Mouse (Mus musculus): Measurements from ENCODE around the gene Prkcb. TPM values are rescaled to one million over a fixed set of nuclear protein-coding genes. Genes with fewer than 3 reads are reported as not detected.

Prkcb gene
- polyA plus RNA-seq, 1 experiment, result 74.2 TPM

- no peak for DNase-seq (ENCODE audit: low read depth)
- no peak for TF ChIP-seq POLR2A (IDR thresholded peaks at IDR 0.05; ENCODE audit: borderline replicate concordance, extremely low read depth, insufficient read depth, insufficient read length, poor library complexity, severe bottlenecking)
- peak; percentile 40; the same call in 1 of the 2 replicates for TF ChIP-seq CTCF (IDR thresholded peaks at IDR 0.05; ENCODE audit: borderline replicate concordance, extremely low read depth, insufficient read depth, insufficient read length)
These were observed 102.8 kb downstream of the Prkcb start for GRCm38 (mm10) chr7:122391382-122391781.

DNA sequence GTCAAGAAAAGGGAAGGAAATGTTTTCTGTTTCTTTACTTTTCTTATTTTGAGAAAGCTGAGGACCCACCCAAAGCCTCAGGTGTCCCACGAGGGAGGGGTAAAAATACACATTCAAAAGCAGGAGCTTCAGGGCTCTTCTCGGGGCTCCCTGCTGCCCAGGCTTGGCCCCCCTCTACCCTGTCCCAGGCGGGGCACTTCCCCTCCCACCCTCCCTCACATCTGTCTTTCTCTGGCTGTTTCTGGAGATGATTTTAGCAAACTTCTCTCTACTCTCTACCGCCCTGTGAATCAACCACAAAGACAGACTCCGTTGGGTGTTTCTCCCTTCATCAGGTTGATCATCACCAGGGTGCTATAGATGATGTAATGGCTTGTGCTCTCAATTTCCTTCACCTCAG, 105.4 kb downstream of the Prkcb start:
- DNase-seq (ENCODE audit: low read depth), result no peak
- no peak for TF ChIP-seq POLR2A (IDR thresholded peaks at IDR 0.05; ENCODE audit: borderline replicate concordance, extremely low read depth, insufficient read depth, insufficient read length, poor library complexity, severe bottlenecking)

DNA sequence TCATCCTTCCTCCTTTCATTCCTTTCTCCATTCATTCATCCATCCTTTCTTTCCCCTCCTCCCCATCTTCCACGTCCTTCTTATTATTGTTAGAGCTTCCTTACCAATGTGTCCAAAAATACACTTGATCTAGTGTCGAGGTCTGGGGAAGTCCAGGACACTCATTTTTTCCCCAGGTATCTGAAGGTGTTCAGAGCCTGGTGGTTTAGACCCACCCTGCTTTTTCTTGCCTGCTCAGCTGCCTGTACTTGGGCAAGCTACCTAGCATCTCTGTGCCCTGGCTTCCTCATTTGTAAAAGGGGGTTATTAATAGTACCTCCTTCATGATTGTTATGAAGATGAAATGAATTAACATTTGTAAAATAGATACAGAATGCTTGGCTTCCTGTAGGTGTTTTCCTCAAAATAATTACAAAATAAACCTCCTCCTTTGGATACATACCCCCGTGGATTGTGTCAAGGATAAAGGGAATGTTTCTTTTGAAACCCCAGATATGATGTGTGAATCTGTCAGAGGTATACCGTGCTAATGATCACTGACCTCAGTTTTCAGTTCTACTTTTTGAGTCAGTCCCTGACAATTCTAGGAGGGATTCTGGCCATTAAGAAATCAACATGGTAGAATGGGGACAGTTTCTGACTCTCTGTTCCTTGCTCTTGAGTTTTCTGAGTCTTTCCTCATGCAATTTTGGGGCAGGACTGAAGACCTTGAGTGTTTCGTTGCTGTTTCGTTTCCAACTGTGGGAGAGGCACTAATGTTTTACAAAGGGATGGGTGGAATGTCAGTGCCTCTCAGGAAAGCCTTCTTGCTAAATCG, 106.8 kb downstream of the Prkcb start:
- no peak for DNase-seq (ENCODE audit: low read depth)

GRCm38 (mm10) chr7:122395976-122396315, 107.4 kb downstream of the Prkcb start:
- DNase-seq (ENCODE audit: low read depth), result peak; percentile 36
- TF ChIP-seq CTCF (IDR thresholded peaks at IDR 0.05; ENCODE audit: borderline replicate concordance, extremely low read depth, insufficient read depth, insufficient read length), result no peak

More for the DNA sequence above, 106.8 kb downstream of the Prkcb start:
- TF ChIP-seq CTCF (IDR thresholded peaks at IDR 0.05; ENCODE audit: borderline replicate concordance, extremely low read depth, insufficient read depth, insufficient read length) (no peak), POLR2A (IDR thresholded peaks at IDR 0.05; ENCODE audit: borderline replicate concordance, extremely low read depth, insufficient read depth, insufficient read length, poor library complexity, severe bottlenecking) (no peak)

- DNase-seq (ENCODE audit: low read depth), result no peak
- TF ChIP-seq POLR2A (IDR thresholded peaks at IDR 0.05; ENCODE audit: borderline replicate concordance, extremely low read depth, insufficient read depth, insufficient read length, poor library complexity, severe bottlenecking) (no peak), CTCF (IDR thresholded peaks at IDR 0.05; ENCODE audit: borderline replicate concordance, extremely low read depth, insufficient read depth, insufficient read length) (no peak)
These were observed 109.1 kb downstream of the Prkcb start for GRCm38 (mm10) chr7:122397699-122398098.

DNA sequence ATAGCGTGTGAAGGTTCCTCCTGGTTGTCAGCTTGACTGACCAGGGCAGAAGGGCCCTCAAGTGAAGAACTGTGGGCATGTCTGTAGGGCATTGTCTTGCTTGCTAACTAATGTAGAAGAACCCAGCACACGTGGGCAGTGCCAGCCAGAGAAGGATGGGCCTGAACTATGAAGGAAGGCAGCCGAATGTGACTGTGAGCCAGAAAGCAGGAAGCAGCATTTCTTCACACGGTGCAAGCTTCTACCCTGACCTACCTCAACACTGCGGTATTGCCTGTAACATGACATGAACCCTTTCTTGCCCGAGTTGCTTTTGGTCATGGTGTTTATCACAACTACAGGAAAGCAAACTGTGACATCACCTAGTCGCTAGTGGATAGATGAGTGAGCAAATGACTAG, 113.5 kb downstream of the Prkcb start:
- DNase-seq (ENCODE audit: low read depth), result no peak
- TF ChIP-seq POLR2A (IDR thresholded peaks at IDR 0.05; ENCODE audit: borderline replicate concordance, extremely low read depth, insufficient read depth, insufficient read length, poor library complexity, severe bottlenecking) (no peak), CTCF (IDR thresholded peaks at IDR 0.05; ENCODE audit: borderline replicate concordance, extremely low read depth, insufficient read depth, insufficient read length) (no peak)

DNA sequence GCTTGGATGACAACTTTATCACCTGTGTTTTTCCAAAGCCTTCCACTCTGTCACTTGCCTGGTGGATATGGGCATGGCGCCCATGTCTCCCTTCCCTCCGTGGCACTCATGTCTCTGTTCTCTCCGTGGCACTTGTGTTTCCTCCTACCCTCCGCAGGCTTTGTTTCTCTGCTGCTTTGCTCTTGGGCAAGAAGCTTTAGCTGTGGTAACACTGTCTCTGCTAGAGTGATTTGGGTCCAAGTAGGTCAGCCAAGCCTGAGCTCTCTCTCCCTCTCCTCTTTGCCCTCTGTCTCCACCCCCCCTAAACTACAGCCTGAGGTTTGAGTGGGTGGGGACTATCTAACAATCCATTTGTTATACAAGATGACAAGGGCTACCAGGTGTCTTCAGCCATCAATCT, 114.8 kb downstream of the Prkcb start:
- TF ChIP-seq POLR2A (IDR thresholded peaks at IDR 0.05; ENCODE audit: borderline replicate concordance, extremely low read depth, insufficient read depth, insufficient read length, poor library complexity, severe bottlenecking), result no peak
- no peak for TF ChIP-seq CTCF (IDR thresholded peaks at IDR 0.05; ENCODE audit: borderline replicate concordance, extremely low read depth, insufficient read depth, insufficient read length)
- no peak for DNase-seq (ENCODE audit: low read depth)

DNA sequence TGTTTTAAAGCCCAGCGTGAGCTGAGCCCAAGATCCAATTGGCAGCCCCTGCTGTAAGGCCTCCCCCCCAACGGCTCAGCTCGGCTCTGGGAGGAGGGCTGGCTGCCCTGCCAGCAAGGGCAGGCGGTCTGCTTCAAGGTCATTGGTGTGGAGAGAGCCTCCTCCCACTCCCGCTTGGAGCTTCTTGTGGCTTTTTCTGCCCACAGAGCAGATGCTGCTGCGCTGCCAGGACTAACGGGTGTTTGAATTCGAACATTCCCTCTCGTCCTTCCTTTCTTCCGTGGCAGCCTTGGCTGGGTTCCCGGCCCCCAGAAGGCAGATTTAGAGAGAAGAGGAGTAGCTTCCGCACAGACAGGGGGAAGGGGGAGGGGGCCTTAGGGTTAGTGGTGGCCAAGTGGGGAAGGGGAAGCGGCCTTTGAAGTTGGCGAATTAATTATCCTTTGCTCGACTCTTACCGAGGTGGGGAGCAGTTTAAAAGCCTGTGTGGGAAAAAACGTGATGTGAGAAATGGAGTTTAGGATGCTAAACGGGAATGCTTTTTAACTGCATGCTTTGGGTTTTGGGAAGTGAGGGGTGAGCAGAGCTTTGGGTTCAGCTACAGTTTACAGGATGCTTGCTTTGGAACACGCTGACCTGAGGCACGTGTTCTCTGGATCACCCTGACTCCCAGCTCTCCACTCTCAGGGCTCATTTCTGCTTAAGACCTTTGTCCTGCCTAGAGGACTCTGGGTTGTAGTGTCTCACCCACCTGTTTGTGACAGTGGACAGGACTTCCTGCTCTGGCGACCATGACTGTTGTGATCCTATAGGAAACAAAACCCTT, 116.2 kb downstream of the Prkcb start:
- no peak for TF ChIP-seq POLR2A (IDR thresholded peaks at IDR 0.05; ENCODE audit: borderline replicate concordance, extremely low read depth, insufficient read depth, insufficient read length, poor library complexity, severe bottlenecking)
- no peak for TF ChIP-seq CTCF (IDR thresholded peaks at IDR 0.05; ENCODE audit: borderline replicate concordance, extremely low read depth, insufficient read depth, insufficient read length)

GRCm38 (mm10) chr7:122406625-122407024, 118.1 kb downstream of the Prkcb start:
- peak; percentile 81 for DNase-seq (ENCODE audit: low read depth)
- no peak for TF ChIP-seq POLR2A (IDR thresholded peaks at IDR 0.05; ENCODE audit: borderline replicate concordance, extremely low read depth, insufficient read depth, insufficient read length, poor library complexity, severe bottlenecking)
- TF ChIP-seq CTCF (IDR thresholded peaks at IDR 0.05; ENCODE audit: borderline replicate concordance, extremely low read depth, insufficient read depth, insufficient read length), result no peak

More for the DNA sequence above, 116.2 kb downstream of the Prkcb start:
- peak; percentile 96 for DNase-seq (ENCODE audit: low read depth)

DNA sequence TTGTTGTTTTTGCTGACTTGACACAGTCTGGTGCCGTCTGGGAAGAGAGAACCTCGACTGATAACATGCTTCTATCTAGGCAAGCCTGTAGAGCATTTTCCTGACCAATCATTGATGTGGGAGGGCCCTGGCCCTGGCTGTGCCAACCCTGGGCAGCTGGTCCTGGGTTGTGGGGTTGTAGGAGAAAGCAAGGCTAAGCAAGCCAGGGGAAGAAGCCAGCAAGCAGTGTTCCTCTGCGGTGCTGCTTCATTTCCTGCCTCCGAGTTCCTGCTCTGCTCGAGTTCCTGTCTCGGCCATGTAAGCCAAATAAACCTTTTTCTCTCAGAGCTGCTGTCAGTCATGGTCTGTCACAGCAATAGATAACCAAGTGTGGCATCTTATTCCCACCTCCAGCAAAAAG, 121.4 kb downstream of the Prkcb start:
- no peak for DNase-seq (ENCODE audit: low read depth)
- no peak for TF ChIP-seq POLR2A (IDR thresholded peaks at IDR 0.05; ENCODE audit: borderline replicate concordance, extremely low read depth, insufficient read depth, insufficient read length, poor library complexity, severe bottlenecking)
- TF ChIP-seq CTCF (IDR thresholded peaks at IDR 0.05; ENCODE audit: borderline replicate concordance, extremely low read depth, insufficient read depth, insufficient read length), result no peak

- TF ChIP-seq CTCF (IDR thresholded peaks at IDR 0.05; ENCODE audit: borderline replicate concordance, extremely low read depth, insufficient read depth, insufficient read length) (no peak), POLR2A (IDR thresholded peaks at IDR 0.05; ENCODE audit: borderline replicate concordance, extremely low read depth, insufficient read depth, insufficient read length, poor library complexity, severe bottlenecking) (no peak)
These were observed 122.3 kb downstream of the Prkcb start for GRCm38 (mm10) chr7:122410873-122411272.

DNA sequence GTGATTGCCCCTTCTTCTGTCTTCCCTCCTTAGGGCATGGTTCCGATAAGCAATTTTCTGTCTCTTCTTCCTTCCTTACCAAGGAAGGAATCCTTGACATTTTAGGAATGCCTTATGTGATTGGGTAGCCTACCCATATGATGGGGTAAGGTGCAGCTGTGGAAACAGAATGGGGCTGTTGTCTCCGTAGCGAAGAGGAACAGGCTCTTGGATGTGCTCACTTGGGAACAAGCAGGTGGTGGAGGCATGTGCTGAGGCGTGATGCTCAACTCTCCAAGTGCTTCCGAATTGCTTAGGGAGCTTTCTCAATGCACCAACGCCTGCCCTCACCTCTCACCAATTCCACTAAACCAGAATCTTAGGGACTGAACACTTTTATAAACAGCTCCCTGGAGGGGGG, 124.7 kb downstream of the Prkcb start:
- DNase-seq (ENCODE audit: low read depth), result no peak
- TF ChIP-seq CTCF (IDR thresholded peaks at IDR 0.05; ENCODE audit: borderline replicate concordance, extremely low read depth, insufficient read depth, insufficient read length), result no peak

More at GRCm38 (mm10) chr7:122410873-122411272, 122.3 kb downstream of the Prkcb start:
- no peak for DNase-seq (ENCODE audit: low read depth)
